Mouse (Mus musculus): ENCODE results near the gene Masp1. TPM values are rescaled to one million over a fixed set of nuclear protein-coding genes. Genes with fewer than 3 reads are reported as not detected.

The Masp1 gene
- polyA plus RNA-seq (2016; fragmentation: Nextera tagmentation; extraction: Ambion mirVana) = 9.9 and 16.7 TPM in 2 replicates

- Histone ChIP-seq H3K4me3 (peak within 1 kb of the TSS; percentile 54), H3K36me3 (no peaks in the 10 kb centered on the region), H3K4me1 (peaks cover 50% of the 10 kb centered on the region), H3K9me3 (no peaks in the 10 kb centered on the region), H3K27me3 (ENCODE audit: insufficient read depth, poor library complexity, severe bottlenecking) (peaks cover 36% of the 10 kb centered on the region), H3K27ac (peak within 1 kb of the TSS; percentile 80)
- WGBS = under 1% methylated on average over 12 of the region's 12 CpGs
- no peak for DNase-seq (ENCODE audit: low spot score)
These were observed at the start of gene Masp1, which contains the start of gene Rtp4 for GRCm38 (mm10) chr16:23520235-23520871. Gene Masp1 (minus strand): TSS chr16:23520815. Gene Rtp4 (plus strand): TSS chr16:23520291.

- Histone ChIP-seq H3K4me3 (no peak overlapping the region), H3K9me3 (no peaks in the 10 kb centered on the region), H3K27me3 (ENCODE audit: insufficient read depth, poor library complexity, severe bottlenecking) (no peaks in the 10 kb centered on the region), H3K4me1 (no peaks in the 10 kb centered on the region), H3K36me3 (no peaks in the 10 kb centered on the region), H3K27ac (no peak overlapping the region)
- no peak for DNase-seq (ENCODE audit: low spot score)
- WGBS = 67% methylated on average over 4 of the region's 4 CpGs
These were observed 47.8 kb upstream of the Masp1 start for GRCm38 (mm10) chr16:23568369-23568958.

GRCm38 (mm10) chr16:23557669-23558068, 37.1 kb upstream of the Masp1 start:
- 93% methylated on average over 2 of the region's 2 CpGs for WGBS
- no peaks in the 10 kb centered on the region for H3K36me3 ChIP-seq
- no peak for DNase-seq (ENCODE audit: low spot score)

GRCm38 (mm10) chr16:23557195-23557594, 36.6 kb upstream of the Masp1 start:
- Histone ChIP-seq H3K4me1 (no peaks in the 10 kb centered on the region), H3K27ac (no peak overlapping the region), H3K4me3 (no peak overlapping the region), H3K9me3 (no peaks in the 10 kb centered on the region), H3K36me3 (no peaks in the 10 kb centered on the region), H3K27me3 (ENCODE audit: insufficient read depth, poor library complexity, severe bottlenecking) (peaks cover 7% of the 10 kb centered on the region; the same call in 1 of the 2 replicates)
- WGBS = 88% methylated on average over 5 of the region's 5 CpGs
- DNase-seq (ENCODE audit: low spot score) = no peak

More at GRCm38 (mm10) chr16:23557669-23558068, 37.1 kb upstream of the Masp1 start:
- H3K4me3 ChIP-seq = no peak overlapping the region
- no peak overlapping the region for H3K27ac ChIP-seq
- H3K27me3 ChIP-seq (ENCODE audit: insufficient read depth, poor library complexity, severe bottlenecking) = peaks cover 7% of the 10 kb centered on the region; the same call in 1 of the 2 replicates
- H3K4me1 ChIP-seq = no peaks in the 10 kb centered on the region
- no peaks in the 10 kb centered on the region for H3K9me3 ChIP-seq

- H3K4me1 ChIP-seq = no peaks in the 10 kb centered on the region
- DNase-seq (ENCODE audit: low spot score) = no peak
- no peak overlapping the region for H3K4me3 ChIP-seq
- no peaks in the 10 kb centered on the region for H3K9me3 ChIP-seq
- 77% methylated on average over 5 of the region's 5 CpGs for WGBS
- H3K27ac ChIP-seq = no peak overlapping the region
- peaks cover 7% of the 10 kb centered on the region; the same call in 1 of the 2 replicates for H3K27me3 ChIP-seq (ENCODE audit: insufficient read depth, poor library complexity, severe bottlenecking)
- H3K36me3 ChIP-seq = no peaks in the 10 kb centered on the region
These were observed 34.1 kb upstream of the Masp1 start for GRCm38 (mm10) chr16:23554673-23555072.

- H3K27me3 ChIP-seq (ENCODE audit: insufficient read depth, poor library complexity, severe bottlenecking) = peaks cover 11% of the 10 kb centered on the region; the same call in 1 of the 2 replicates
- H3K36me3 ChIP-seq = no peaks in the 10 kb centered on the region
- 85% methylated on average over 18 of the region's 18 CpGs for WGBS
- no peaks in the 10 kb centered on the region for H3K4me1 ChIP-seq
- DNase-seq (ENCODE audit: low spot score) = no peak
- H3K4me3 ChIP-seq = no peak overlapping the region
- no peaks in the 10 kb centered on the region for H3K9me3 ChIP-seq
- H3K27ac ChIP-seq = no peak overlapping the region
These were observed 30.5 kb upstream of the Masp1 start for GRCm38 (mm10) chr16:23550981-23551582.

- no peaks in the 10 kb centered on the region for H3K36me3 ChIP-seq
- no peak overlapping the region for H3K4me3 ChIP-seq
- WGBS = 44% methylated on average over 8 of the region's 8 CpGs
- no peaks in the 10 kb centered on the region for H3K9me3 ChIP-seq
- H3K27ac ChIP-seq = no peak overlapping the region
- H3K27me3 ChIP-seq (ENCODE audit: insufficient read depth, poor library complexity, severe bottlenecking) = peaks cover 11% of the 10 kb centered on the region; the same call in 1 of the 2 replicates
- DNase-seq (ENCODE audit: low spot score) = no peak
- no peaks in the 10 kb centered on the region for H3K4me1 ChIP-seq
These were observed 29.8 kb upstream of the Masp1 start for GRCm38 (mm10) chr16:23550346-23550980.

GRCm38 (mm10) chr16:23547783-23548182, 27.2 kb upstream of the Masp1 start:
- DNase-seq (ENCODE audit: low spot score) = no peak
- Histone ChIP-seq H3K27ac (no peak overlapping the region), H3K27me3 (ENCODE audit: insufficient read depth, poor library complexity, severe bottlenecking) (peaks cover 9% of the 10 kb centered on the region; the same call in 1 of the 2 replicates), H3K4me3 (no peak overlapping the region), H3K9me3 (no peaks in the 10 kb centered on the region), H3K36me3 (no peaks in the 10 kb centered on the region), H3K4me1 (no peaks in the 10 kb centered on the region)
- 85% methylated on average over 4 of the region's 4 CpGs for WGBS

GRCm38 (mm10) chr16:23544361-23544760, 23.7 kb upstream of the Masp1 start:
- WGBS = 68% methylated on average over 7 of the region's 7 CpGs
- Histone ChIP-seq H3K27ac (no peak overlapping the region), H3K4me3 (no peak overlapping the region), H3K27me3 (ENCODE audit: insufficient read depth, poor library complexity, severe bottlenecking) (peaks cover 8% of the 10 kb centered on the region; the same call in 1 of the 2 replicates), H3K9me3 (no peaks in the 10 kb centered on the region), H3K4me1 (no peaks in the 10 kb centered on the region), H3K36me3 (no peaks in the 10 kb centered on the region)
- no peak for DNase-seq (ENCODE audit: low spot score)

- 74% methylated on average over 4 of the region's 4 CpGs for WGBS
- Histone ChIP-seq H3K4me3 (no peak overlapping the region), H3K4me1 (no peaks in the 10 kb centered on the region), H3K36me3 (no peaks in the 10 kb centered on the region), H3K9me3 (no peaks in the 10 kb centered on the region), H3K27me3 (ENCODE audit: insufficient read depth, poor library complexity, severe bottlenecking) (peaks cover 8% of the 10 kb centered on the region; the same call in 1 of the 2 replicates), H3K27ac (no peak overlapping the region)
- DNase-seq (ENCODE audit: low spot score) = no peak
These were observed 22.3 kb upstream of the Masp1 start for GRCm38 (mm10) chr16:23542866-23543265.

- 58% methylated on average over 4 of the region's 4 CpGs for WGBS
These were observed 20.4 kb upstream of the Masp1 start for GRCm38 (mm10) chr16:23541046-23541445.

GRCm38 (mm10) chr16:23533707-23534106, 13.1 kb upstream of the Masp1 start:
- no peak for DNase-seq (ENCODE audit: low spot score)
- no peaks in the 10 kb centered on the region for H3K9me3 ChIP-seq
- H3K4me1 ChIP-seq = no peaks in the 10 kb centered on the region
- no peaks in the 10 kb centered on the region for H3K27me3 ChIP-seq (ENCODE audit: insufficient read depth, poor library complexity, severe bottlenecking)
- no peak overlapping the region for H3K27ac ChIP-seq
- no peaks in the 10 kb centered on the region for H3K36me3 ChIP-seq
- H3K4me3 ChIP-seq = no peak overlapping the region
- WGBS = 70% methylated on average over 3 of the region's 3 CpGs

More at GRCm38 (mm10) chr16:23541046-23541445, 20.4 kb upstream of the Masp1 start:
- no peaks in the 10 kb centered on the region for H3K36me3 ChIP-seq
- no peak overlapping the region for H3K27ac ChIP-seq
- peaks cover 4% of the 10 kb centered on the region; the same call in 1 of the 2 replicates for H3K27me3 ChIP-seq (ENCODE audit: insufficient read depth, poor library complexity, severe bottlenecking)
- H3K9me3 ChIP-seq = no peaks in the 10 kb centered on the region
- DNase-seq (ENCODE audit: low spot score) = no peak
- H3K4me3 ChIP-seq = no peak overlapping the region
- no peaks in the 10 kb centered on the region for H3K4me1 ChIP-seq

- Histone ChIP-seq H3K9me3 (no peaks in the 10 kb centered on the region), H3K36me3 (no peaks in the 10 kb centered on the region), H3K27ac (no peak overlapping the region), H3K4me3 (no peak overlapping the region), H3K4me1 (no peaks in the 10 kb centered on the region), H3K27me3 (ENCODE audit: insufficient read depth, poor library complexity, severe bottlenecking) (no peaks in the 10 kb centered on the region)
- WGBS = 79% methylated on average over 4 of the region's 4 CpGs
- no peak for DNase-seq (ENCODE audit: low spot score)
These were observed 8.6 kb upstream of the Masp1 start for GRCm38 (mm10) chr16:23529186-23529585.
